Comparison of ENCODE assay signal across 12 mouse cellular contexts in genomic region chr5:74455510-74456269, GRCm38 (mm10).
DNase-seq lines count a peak whose midpoint lies in the region; TF ChIP-seq lines count a peak whose summit lies in the region.
"Had no signal": no experiment of that assay in that cellular context is flagged by ENCODE, and none has a peak within 500 bp of the region (broad histone marks: within the 10 kb centered on the region; RNA-seq: fewer than 3 reads in every experiment).

No protein-coding gene starts in this region.

- 73% methylated on average over 6 of the region's 6 CpGs for WGBS in cerebellum, adult 2 months
- WGBS in small intestine, adult 2 months, result 89% methylated on average over 6 of the region's 6 CpGs

- no peak for TF ChIP-seq POLR2A in cerebellum, adult 2 months (IDR thresholded peaks at IDR 0.05; ENCODE audit: borderline replicate concordance, insufficient read depth, low read length)
- TF ChIP-seq POLR2A in brain, embryonic 14.5 days (IDR thresholded peaks at IDR 0.05; ENCODE audit: borderline replicate concordance, extremely low read depth, insufficient read depth, insufficient read length, poor library complexity, severe bottlenecking), result no peak
- no peak for TF ChIP-seq POLR2A in small intestine, adult 2 months (IDR thresholded peaks at IDR 0.05; ENCODE audit: low read depth, low read length)

- no peak for DNase-seq in cerebellum, adult 2 months
- no peak for DNase-seq in cerebellum, postnatal 25 days
- peak; percentile 24 for DNase-seq in lung, postnatal 36 days
- DNase-seq in lung, adult 18-20 months, result no peak
- DNase-seq in brain, embryonic 14.5 days (ENCODE audit: low read depth), result no peak
- no peak for DNase-seq in urinary bladder, postnatal 36 days (ENCODE audit: low spot score in 2 of 2)
- no peak for DNase-seq in adrenal gland, adult 18-20 months (ENCODE audit: low spot score in 2 of 2)
- DNase-seq: cerebellum, adult 11 months; right cerebral cortex, postnatal 4 days had no signal

- no peak overlapping the region for H3K27ac ChIP-seq in cerebellum, adult 2 months (ENCODE audit: insufficient read depth, low read length)
- no peak overlapping the region for H3K27ac ChIP-seq in small intestine, adult 2 months (ENCODE audit: insufficient read depth, low read depth, low read length)
- H3K27ac ChIP-seq: hindbrain, embryonic 14.5 days; limb, embryonic 15.5 days had no signal

- H3K27me3 ChIP-seq in cerebellum, adult 2 months (ENCODE audit: control insufficient read depth, insufficient read depth, low read length), result no peaks in the 10 kb centered on the region
- H3K27me3 ChIP-seq in small intestine, adult 2 months (ENCODE audit: control insufficient read depth, insufficient read depth, low read length), result no peaks in the 10 kb centered on the region
- H3K27me3 ChIP-seq: limb, embryonic 15.5 days had no signal

- 0 out of 2 replicates have a peak, but pooled peaks have one; percentile 16 for TF ChIP-seq CTCF in cerebellum, adult 2 months (IDR thresholded peaks at IDR 0.05; ENCODE audit: borderline replicate concordance, insufficient read depth, low read depth, low read length)
- peak; percentile 17; the same call in 1 of the 2 replicates for TF ChIP-seq CTCF in brain, embryonic 14.5 days (IDR thresholded peaks at IDR 0.05; ENCODE audit: borderline replicate concordance, extremely low read depth, insufficient read depth, insufficient read length)
- peak; percentile 37; the same call in 1 of the 2 replicates for TF ChIP-seq CTCF in small intestine, adult 2 months (IDR thresholded peaks at IDR 0.05; ENCODE audit: extremely low read depth, insufficient read length, insufficient replicate concordance, low read depth, low read length)

- H3K4me1 ChIP-seq in cerebellum, adult 2 months (ENCODE audit: control insufficient read depth, insufficient read depth, low read length), result no peaks in the 10 kb centered on the region
- H3K4me1 ChIP-seq in small intestine, adult 2 months (ENCODE audit: control insufficient read depth, insufficient read depth, insufficient read length, low read length), result no peaks in the 10 kb centered on the region

- no peak overlapping the region for H3K4me3 ChIP-seq in cerebellum, adult 2 months (replicated peaks; ENCODE audit: insufficient read depth, low read depth, low read length)
- no peak overlapping the region for H3K4me3 ChIP-seq in small intestine, adult 2 months (ENCODE audit: low read depth, low read length)
- H3K4me3 ChIP-seq: limb, embryonic 15.5 days had no signal

- H3K36me3 ChIP-seq in small intestine, adult 2 months (ENCODE audit: control insufficient read depth, insufficient read depth, low read length), result no peaks in the 10 kb centered on the region
- H3K36me3 ChIP-seq: limb, embryonic 15.5 days had no signal
